Mouse (Mus musculus) E14TG2a.4 (cell line): Measurements from ENCODE around the gene Pde12.

Experiments used
- CTCF ChIP-seq: conservative IDR thresholded peaks from 2 replicates; pipeline ENCODE4 v1.5.1; 2014; ENCODE audit warnings: low read length
- POU5F1 ChIP-seq: IDR thresholded peaks from 2 replicates; pipeline ENCODE4 v1.6.1; 2014; ENCODE audit warnings: low read length, borderline replicate concordance

DNA sequence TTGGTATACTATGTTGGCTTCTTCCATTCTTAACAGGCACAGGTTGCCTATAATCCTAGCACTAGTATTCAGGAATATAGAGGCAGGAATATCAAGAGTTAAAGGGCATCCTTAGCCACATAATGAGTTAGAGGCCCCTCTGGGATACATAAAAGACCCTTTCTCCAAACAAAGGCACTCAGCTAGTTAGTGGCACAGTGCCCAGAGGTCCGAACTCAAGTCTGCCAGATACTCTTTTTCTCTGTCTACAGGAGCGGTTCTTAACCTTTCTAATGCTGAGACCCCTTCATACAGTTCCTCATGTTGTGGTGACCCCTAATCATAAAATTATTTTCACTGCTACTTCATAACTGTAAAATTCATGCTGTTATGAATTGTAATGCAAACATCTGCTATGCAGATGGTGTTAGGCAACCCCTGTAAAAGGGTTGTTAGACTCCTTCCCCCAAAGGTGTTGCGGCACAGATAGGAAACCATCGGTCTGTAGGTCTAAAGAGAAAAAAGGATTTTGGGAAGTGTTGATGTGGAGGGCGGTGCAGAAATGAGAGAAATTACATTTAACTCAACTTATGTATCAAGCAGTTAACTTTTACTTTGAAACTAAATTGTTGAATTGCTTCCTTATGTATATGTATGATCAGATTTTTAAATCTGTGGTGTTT, 23.6 kb downstream of the Pde12 start:
- TF ChIP-seq CTCF = no peak
- no peak for TF ChIP-seq POU5F1
